Mouse (Mus musculus) ovary, adult 18-20 months (tissue): ENCODE data around the gene Rxra.

ENCODE experiments used
- DNase-seq: peaks from one replicate; pipeline ENCODE4 v3.0.0; 2022; ENCODE audit warnings: low spot score, mixed read lengths

Rxra gene

GRCm38 (mm10) chr2:27738396-27738795 lies 62.2 kb downstream of the Rxra start:
- DNase-seq: no peak

- peak; percentile 82 for DNase-seq
Measured at GRCm38 (mm10) chr2:27740091-27740608, 63.9 kb downstream of the Rxra start.

GRCm38 (mm10) chr2:27743177-27743576 lies 66.9 kb downstream of the Rxra start:
- no peak for DNase-seq

- no peak for DNase-seq
Measured at GRCm38 (mm10) chr2:27743863-27744611, 67.8 kb downstream of the Rxra start.

- peak; percentile 75 for DNase-seq
Measured at GRCm38 (mm10) chr2:27744612-27745351, 68.5 kb downstream of the Rxra start.

- DNase-seq: peak; percentile 80
Measured at GRCm38 (mm10) chr2:27745673-27746620, 69.7 kb downstream of the Rxra start.

GRCm38 (mm10) chr2:27746854-27747253 lies 70.6 kb downstream of the Rxra start:
- no peak for DNase-seq

- DNase-seq: no peak
Measured at GRCm38 (mm10) chr2:27748984-27749383, 72.7 kb downstream of the Rxra start.

GRCm38 (mm10) chr2:27750399-27751134 lies 74.3 kb downstream of the Rxra start:
- no peak for DNase-seq

- DNase-seq: no peak
Measured at GRCm38 (mm10) chr2:27751135-27751519, 74.9 kb downstream of the Rxra start.

GRCm38 (mm10) chr2:27751803-27752202 lies 75.6 kb downstream of the Rxra start:
- DNase-seq: no peak

GRCm38 (mm10) chr2:27754094-27754493 lies 77.9 kb downstream of the Rxra start:
- no peak for DNase-seq

- DNase-seq: no peak
Measured at GRCm38 (mm10) chr2:27755986-27756641, 79.9 kb downstream of the Rxra start.

- peak; percentile 91 for DNase-seq
Measured at GRCm38 (mm10) chr2:27758414-27759301, 82.4 kb downstream of the Rxra start.

GRCm38 (mm10) chr2:27759431-27759830 lies 83.2 kb downstream of the Rxra start:
- DNase-seq: no peak

GRCm38 (mm10) chr2:27761260-27761995 lies 85.2 kb downstream of the Rxra start:
- DNase-seq: no peak

- DNase-seq: no peak
Measured at GRCm38 (mm10) chr2:27761996-27762340, 85.7 kb downstream of the Rxra start.

- no peak for DNase-seq
Measured at GRCm38 (mm10) chr2:27762509-27762908, 86.3 kb downstream of the Rxra start.
